Comparison of ENCODE assay signal across 34 mouse cellular contexts in the genomic region with DNA sequence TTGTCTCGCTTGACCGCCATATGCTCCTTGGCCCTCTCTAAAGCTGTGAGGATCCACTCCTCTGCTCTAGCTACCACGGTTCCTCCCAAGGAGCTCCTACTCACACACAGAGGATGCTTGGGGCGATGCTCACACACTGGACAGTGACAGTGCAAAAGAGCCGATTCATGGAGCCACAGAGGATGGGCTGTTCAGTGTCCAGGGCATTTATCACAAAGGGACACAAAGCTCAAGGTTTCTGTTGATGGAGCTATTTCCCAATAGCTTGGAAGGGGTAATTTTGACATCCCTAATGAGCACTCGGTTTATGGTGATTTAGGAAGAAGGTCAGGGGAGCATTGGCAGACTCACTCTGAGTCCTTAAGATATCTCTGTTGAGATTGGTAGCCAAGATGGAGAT.
"Had no signal": no experiment of that assay in that cellular context is flagged by ENCODE, and none has a peak within 500 bp of the region (broad histone marks: within the 10 kb centered on the region; RNA-seq: fewer than 3 reads in every experiment).

No protein-coding gene starts in this region.

- H3K27ac ChIP-seq: heart, embryonic 10.5 days; heart, embryonic 13.5 days; heart, embryonic 15.5 days; hindbrain, embryonic 10.5 days; hindbrain, embryonic 12.5 days; hindbrain, embryonic 13.5 days; hindbrain, embryonic 14.5 days; hindbrain, embryonic 15.5 days; hindbrain, postnatal 0 days; intestine, embryonic 15.5 days; kidney, embryonic 15.5 days; layer of hippocampus, adult 2 months; left cerebral cortex, adult 2 months had no signal

- H3K27me3 ChIP-seq: heart, embryonic 12.5 days; heart, embryonic 13.5 days; heart, embryonic 15.5 days; hindbrain, embryonic 12.5 days; hindbrain, embryonic 15.5 days; intestine, embryonic 15.5 days; kidney, embryonic 15.5 days had no signal

- H3K9me3 ChIP-seq: heart, embryonic 10.5 days; heart, embryonic 12.5 days; heart, embryonic 13.5 days; heart, embryonic 15.5 days; hindbrain, embryonic 10.5 days; hindbrain, embryonic 12.5 days; hindbrain, embryonic 13.5 days; hindbrain, embryonic 15.5 days; intestine, embryonic 15.5 days; kidney, embryonic 15.5 days had no signal

- H3K9ac ChIP-seq: heart, embryonic 12.5 days; heart, embryonic 13.5 days; heart, embryonic 15.5 days; hindbrain, embryonic 12.5 days; hindbrain, embryonic 13.5 days; hindbrain, embryonic 14.5 days; hindbrain, embryonic 15.5 days; intestine, embryonic 15.5 days; kidney, embryonic 15.5 days had no signal

- H3K4me3 ChIP-seq: heart, embryonic 10.5 days; heart, embryonic 12.5 days; heart, embryonic 13.5 days; heart, embryonic 15.5 days; hindbrain, embryonic 10.5 days; hindbrain, embryonic 12.5 days; hindbrain, embryonic 13.5 days; hindbrain, embryonic 15.5 days; intestine, embryonic 15.5 days; kidney, embryonic 15.5 days; layer of hippocampus, adult 2 months; left cerebral cortex, adult 2 months had no signal

- H3K4me1 ChIP-seq: heart, embryonic 12.5 days; heart, embryonic 15.5 days had no signal

- ATAC-seq: hindbrain, embryonic 16.5 days; hindbrain, postnatal 0 days; inflammation-experienced regulatory T-cells, adult 6 months; intestine, embryonic 15.5 days; intestine, embryonic 16.5 days; intestine, postnatal 0 days had no signal

- DNase-seq: heart, postnatal 10 days; heart, postnatal 14 days; heart, postnatal 36 days; heart, postnatal 4 days; kidney, adult 11 months; kidney, adult 2 months; kidney, adult 8-10 months; kidney, adult 9 months; kidney, postnatal 10 days; kidney, postnatal 14 days; kidney, postnatal 25 days; kidney, postnatal 36 days; kidney, postnatal 4 days; layer of hippocampus, adult 9-11 months; layer of hippocampus, postnatal 36 days had no signal

- H3K4me2 ChIP-seq: heart, embryonic 11.5 days; heart, embryonic 12.5 days; heart, embryonic 13.5 days; heart, embryonic 15.5 days; hindbrain, embryonic 12.5 days; hindbrain, embryonic 13.5 days; hindbrain, embryonic 14.5 days; hindbrain, embryonic 15.5 days; intestine, embryonic 15.5 days; kidney, embryonic 15.5 days had no signal

- H3K36me3 ChIP-seq: heart, embryonic 10.5 days; heart, embryonic 12.5 days; heart, embryonic 13.5 days; heart, embryonic 15.5 days; hindbrain, embryonic 10.5 days; hindbrain, embryonic 12.5 days; hindbrain, embryonic 13.5 days; hindbrain, embryonic 15.5 days; intestine, embryonic 15.5 days; kidney, embryonic 15.5 days had no signal
